Mouse (Mus musculus): Measurements from ENCODE around the gene Stx8.

DNA sequence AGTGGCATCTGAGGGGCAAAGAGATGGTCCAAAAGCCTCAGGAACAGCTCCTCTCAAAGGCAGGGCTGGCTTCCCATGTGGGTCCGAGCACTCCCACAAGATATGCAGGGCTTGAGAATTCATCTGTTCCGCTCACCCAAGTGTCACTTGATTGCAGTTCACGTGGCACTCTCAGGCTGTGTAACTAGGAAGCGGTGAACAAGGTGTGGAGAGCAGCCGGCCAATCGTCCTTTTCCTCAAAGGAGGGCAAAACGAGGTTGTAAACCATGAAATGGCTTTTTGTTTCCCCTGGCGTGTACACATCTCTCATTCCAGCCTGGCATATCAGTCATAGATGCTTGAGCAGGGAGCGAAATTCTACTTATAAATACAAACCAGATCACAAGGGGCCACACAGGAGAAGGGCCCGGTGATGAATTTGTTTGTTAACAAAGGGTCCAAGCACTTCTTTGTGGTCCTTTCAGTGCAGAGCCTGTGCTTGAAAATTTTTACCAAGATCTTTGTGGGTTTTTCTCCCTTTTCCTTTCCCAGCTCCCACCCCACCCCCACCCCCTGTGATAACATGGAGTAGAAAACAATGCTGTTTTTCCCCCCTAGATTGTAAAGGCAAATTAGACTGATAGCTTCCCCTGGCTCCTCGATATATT, 147.6 kb downstream of the Stx8 start:
- TF ChIP-seq POLR2A (IDR thresholded peaks at IDR 0.05; ENCODE audit: extremely low read depth, insufficient read depth, low read length) (no peak), CTCF (IDR thresholded peaks at IDR 0.05; ENCODE audit: low read depth, low read length) (no peak)
